Mouse (Mus musculus) left cerebral cortex, postnatal 14 days (tissue): ENCODE data around the gene Ctrc. TPM values are rescaled to one million over a fixed set of nuclear protein-coding genes. Genes with fewer than 3 reads are reported as not detected.
"Not testable (repeated sequence)": the region's sequence is repeated elsewhere in the genome, so short reads cannot be mapped to it uniquely, and the experiment has no call there.

Experiments
- DNase-seq, 2 experiments: peaks; one replicate each; pipeline ENCODE4 v3.0.0; 2021 to 2022; ENCODE audit warnings: low spot score in 2 of 2, mixed read lengths in 1 of 2
- intact Hi-C: fragments of 180-260 bp; cut with DNase I; formaldehyde crosslinking; loops from one replicate; pipeline ENCODE4 v1.15.1; 2025
- total RNA-seq, 2 experiments: library from RNA; stranded (reverse); gene quantifications; 2 replicates each; pipeline ENCODE4 v1.2.3; 2021

The Ctrc gene
- total RNA-seq, 2 experiments from 2014 or later: not detected

DNA sequence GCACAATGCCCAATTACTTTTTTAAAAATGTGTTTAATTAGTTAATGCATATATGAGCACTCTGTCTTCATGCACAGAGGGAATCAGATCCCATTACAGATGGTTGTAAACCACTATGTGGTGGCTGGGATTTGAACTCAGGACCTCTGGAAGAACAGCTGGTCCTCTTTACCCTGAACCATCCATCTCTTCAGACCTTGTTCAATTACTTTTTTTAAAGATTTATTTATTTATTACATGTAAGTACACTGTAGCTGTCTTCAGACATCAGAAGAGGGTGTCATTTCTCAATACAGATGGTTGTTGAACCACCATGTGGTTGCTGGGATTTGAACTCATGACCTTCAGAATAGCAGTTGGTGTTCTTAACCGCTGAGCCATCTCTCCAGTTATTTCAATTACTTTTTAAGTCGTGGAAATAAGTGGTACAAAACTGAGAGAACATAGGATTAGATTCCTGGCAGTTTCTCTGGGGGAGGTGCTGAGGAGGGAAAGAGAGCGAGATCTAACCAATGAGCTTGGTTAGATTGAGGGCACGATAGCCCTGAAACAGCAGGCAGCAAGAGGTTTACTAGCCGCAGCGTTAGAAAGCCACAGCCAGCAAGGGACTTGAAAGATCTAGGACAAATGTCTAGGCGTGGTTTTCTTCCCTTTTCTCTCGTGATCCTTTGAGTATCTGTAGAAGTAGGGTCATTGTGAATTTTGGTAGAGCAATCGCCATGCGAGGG lies 53.4 kb downstream of the Ctrc start:
- DNase-seq: peak in 1 of 2 experiments; percentile 58
- intact Hi-C loops: no loop called here

DNA sequence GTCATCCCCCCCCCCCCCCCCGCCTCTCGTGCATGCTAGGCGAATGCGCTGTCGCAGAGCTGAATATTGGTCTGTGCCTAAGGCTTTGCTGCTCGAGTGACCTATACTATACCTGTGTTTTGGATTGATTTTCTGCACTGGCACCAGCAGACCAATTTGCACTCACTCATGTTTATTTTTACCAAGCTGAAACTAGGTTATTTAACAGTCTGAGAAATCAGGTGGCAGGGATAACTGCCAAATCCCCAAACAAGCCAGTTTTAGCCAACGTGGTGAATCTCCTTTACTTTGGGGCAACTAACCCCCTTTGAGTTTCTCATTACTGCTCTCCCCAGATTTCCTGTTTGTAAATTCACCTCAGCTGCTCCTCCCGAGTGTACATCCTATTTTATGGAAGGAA lies 54.2 kb downstream of the Ctrc start:
- no peak for DNase-seq
- intact Hi-C loops: loop anchor here (2.0 kb wide), 1 partner anchor 69 kb away; the partner anchor contains the start of gene Ddi2

DNA sequence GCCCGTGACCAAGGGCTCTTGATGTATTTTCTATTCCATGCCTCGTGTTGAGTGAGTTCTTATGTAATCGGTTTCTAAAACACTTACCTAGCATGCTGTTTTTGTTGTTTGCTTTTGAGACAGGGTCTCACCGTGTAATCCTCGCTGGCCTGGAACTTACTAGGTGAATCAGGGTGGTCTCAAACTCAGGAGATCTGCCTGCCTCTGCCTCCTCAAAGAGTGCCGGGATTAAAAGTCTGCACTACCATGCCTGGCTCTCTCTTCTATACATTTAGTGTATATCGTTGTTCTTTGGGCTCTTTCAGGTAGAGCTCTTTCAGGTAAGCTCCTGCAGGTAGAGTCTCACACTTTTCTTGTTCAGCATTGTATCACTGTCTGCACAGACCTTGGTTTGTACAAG lies 54.7 kb downstream of the Ctrc start:
- DNase-seq: no peak
- intact Hi-C loops: loop anchor here (2.0 kb wide), 1 partner anchor 69 kb away; the partner anchor contains the start of gene Ddi2

DNA sequence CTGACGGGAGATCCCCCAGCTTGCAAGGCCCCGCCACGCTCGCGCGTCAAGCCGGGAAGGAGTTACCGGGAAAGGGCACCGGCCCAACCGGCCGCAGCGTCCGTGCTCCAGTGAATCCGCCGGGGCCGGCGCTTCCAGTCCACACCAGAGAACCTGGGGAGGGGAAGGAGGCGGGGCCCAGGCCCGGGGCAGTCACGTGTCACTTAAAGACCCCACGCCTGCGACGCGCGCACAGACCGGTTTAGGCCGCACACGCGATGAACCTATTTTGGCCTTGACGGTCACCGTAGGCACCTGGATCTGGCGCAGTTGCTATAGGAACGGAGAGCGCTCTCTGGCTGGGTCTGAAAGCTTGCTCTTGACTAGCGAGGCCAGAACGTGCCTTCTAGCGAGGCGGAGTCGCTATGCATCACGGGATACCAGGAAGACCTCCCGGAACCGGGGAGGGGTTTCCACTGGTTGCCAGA lies 55.6 kb downstream of the Ctrc start, which contains the start of gene Dnajc16:
Gene Dnajc16, minus strand, starts transcription at position 408 of the 467 bp plus-strand sequence.
- peak; percentile 98 to 99 for DNase-seq
- intact Hi-C loops: loop anchor here (2.0 kb wide), 1 partner anchor 68 kb away; the partner anchor contains the start of gene Ddi2

DNA sequence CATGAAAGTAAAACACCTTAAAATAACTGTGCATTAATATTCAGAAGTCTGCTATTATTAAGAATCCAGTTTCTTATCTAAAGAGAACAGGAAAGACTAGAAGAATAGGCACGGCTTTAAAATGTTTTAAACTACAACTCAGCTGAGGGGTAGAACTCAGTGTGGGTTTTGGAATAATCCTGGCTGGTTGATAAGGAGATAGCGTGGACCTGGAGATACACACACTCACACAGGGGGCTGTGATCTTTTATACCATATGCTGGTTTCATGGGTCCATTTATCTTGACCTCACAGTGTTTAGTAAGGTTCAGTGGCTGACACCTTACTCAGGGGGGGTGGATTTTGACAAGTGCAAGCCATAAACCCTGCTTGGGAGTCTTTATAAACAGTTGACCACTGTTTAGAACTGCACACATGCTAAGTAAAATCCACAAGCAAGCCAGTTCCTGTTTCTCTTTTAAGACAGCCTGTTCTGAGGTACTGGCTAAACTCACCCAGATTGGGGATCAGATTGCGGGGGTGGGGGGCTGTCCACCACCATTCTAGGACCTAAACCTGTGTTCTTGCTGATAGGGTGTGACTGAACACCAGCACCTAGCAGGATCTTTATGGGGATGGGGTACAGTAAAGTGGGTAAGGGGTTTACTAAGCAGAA lies 56.5 kb downstream of the Ctrc start:
- intact Hi-C loops: loop anchor here (2.0 kb wide), 1 partner anchor 67 kb away; the partner anchor contains the start of gene Ddi2
- DNase-seq: no peak

DNA sequence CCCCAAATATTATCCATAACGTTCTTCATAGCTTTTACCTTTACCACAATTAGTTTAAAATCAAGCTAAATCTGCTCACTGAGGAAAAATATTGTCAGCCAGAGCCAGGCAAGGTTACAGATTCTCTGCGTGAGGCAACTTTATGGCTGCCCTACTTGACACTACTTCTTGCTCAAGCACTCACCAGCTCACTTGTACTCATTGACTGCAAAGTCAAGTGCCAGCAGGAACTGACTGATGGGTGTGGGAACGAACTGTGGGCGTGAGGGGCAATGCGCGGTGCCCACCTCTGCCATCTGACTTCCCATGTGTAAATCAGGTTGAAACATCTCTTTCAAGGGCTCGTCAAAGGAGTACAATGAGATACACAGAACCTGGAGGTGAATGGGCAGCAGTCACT lies 58.7 kb downstream of the Ctrc start:
- intact Hi-C loops: no loop called here
- DNase-seq: no peak

DNA sequence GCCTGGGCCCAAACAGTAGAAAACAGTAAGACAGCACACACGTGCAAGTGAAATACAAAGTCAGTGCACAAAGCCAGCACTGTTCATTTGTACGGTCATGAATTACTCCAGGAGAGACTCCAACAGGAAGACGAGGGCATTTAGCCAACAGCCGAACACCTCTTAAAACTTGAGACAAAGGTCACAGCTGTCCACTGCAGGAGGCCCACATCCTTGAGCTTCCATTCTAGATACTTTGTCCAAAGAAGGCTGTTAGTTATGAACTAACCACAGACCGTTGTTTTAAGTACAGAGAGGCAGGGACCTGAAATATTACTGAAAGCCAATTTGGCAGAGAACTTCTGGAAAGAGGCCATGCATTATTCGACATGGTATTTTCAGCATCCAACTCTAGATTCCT lies 59.1 kb downstream of the Ctrc start:
- intact Hi-C loops: no loop called here
- no peak for DNase-seq

DNA sequence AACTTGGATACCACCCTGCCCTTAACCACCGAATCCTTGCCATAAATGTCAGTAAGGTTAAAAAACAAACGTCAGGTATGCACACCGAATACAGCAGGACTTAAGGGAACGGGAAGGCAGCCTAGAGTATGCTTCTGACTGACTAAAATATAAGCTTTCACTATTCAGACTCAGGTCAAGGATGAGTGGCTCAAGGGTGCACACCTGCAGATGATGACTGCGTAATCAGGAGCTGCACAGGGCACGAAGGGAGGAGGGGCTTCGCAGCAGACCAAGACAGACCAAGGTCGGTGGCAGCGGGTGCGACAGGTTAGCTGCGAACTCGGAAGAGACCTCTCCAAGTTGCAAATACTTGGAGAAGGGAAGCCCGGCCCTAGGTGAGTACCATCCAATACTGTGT lies 60.0 kb downstream of the Ctrc start:
- intact Hi-C loops: no loop called here
- no peak for DNase-seq

DNA sequence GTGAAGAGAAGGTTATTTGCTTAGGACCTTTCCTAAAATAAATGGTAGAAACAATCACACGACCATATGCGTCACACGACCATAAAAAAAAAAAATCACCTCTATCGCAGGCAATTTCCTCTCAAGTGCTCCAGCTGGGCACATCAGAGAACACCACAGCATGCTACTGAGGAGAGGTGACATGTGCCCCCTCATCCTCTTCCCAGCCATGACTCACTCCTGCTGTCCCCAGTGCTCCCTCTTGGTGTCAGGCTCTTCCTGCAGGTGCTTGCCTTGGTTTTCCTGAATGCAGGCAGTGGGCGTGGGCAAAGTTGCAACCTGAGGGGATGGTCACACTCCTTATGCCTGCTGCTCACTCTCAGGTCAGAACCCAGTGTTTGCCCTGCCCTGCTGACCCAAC lies 61.3 kb downstream of the Ctrc start:
- intact Hi-C loops: no loop called here
- DNase-seq: no peak

DNA sequence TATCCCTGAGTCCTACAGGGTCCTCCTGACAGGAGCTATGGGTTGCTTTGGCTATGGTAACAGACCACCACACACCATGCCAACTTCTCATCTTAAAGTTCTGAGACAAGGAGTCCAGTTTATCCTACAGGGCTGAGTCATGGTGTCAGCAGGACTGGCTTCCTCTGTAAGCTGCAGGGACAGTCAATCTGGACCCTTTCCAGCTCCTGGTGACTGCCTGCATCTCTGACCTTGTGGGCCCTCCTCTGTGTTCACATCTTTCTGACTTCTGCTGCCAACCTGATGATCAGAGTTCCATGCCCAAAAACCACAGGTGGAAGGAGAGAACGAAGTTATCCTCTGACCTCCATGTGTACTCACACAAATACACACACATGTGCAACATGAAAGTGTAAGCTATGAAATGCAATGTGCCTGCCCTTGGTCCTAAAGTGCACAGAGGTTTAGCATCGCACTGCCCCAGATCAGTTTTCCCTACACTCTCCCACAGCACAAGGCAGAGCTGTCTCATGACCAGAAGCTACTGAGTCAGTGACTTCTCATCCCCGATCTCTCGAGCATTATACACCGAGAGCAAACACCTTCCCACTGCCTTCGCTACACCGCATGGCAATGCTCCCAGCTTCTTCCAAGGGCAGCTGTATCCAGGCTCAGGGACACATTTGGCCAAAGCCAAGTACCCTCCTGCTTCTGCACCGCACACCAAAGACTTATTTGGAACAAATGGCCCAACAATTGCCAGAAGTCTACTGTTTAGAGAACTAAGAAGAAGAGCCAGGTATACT lies 64.8 kb downstream of the Ctrc start:
- no peak for DNase-seq
- intact Hi-C loops: no loop called here

DNA sequence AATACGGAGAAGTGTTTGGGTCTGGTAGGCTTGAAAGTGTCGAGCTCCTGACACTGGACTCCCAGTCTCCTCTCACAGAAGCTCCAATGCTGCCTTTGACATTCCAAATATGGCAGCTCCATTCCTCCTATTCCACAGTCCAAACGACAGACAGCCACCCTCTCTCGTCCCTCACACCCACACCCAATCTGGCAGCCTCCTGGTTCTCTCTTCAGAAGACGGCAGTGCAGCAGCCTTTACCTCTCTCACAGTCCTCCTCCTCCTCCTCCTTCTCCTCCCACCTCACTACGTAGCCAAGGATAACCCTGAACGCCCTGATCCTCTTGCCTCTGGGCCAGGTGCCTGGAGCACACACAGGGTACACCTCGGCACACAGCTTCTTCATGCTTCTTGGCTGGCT lies 66.3 kb downstream of the Ctrc start:
- DNase-seq: peak in 1 of 2 experiments; percentile 62
- intact Hi-C loops: no loop called here

DNA sequence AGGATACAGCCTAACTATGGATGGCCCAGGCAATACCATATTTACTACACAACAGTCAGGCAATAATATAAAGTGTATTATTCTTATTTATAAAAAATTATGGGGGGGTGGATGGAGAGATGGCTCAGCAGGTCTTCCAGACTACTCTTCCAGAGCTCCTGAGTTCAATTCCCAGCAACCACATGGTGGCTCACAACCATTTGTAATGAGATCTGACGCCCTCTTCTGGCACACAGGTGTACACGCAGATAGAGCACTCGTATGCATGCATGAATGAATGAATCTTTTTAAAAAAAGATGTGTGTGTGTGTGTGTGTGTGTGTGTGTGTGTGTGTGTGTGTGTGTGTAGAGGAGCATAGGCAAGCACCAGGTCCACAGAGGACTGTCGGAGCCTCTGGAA lies 73.1 kb downstream of the Ctrc start:
- DNase-seq, intact Hi-C loops: not testable (repeated sequence)

DNA sequence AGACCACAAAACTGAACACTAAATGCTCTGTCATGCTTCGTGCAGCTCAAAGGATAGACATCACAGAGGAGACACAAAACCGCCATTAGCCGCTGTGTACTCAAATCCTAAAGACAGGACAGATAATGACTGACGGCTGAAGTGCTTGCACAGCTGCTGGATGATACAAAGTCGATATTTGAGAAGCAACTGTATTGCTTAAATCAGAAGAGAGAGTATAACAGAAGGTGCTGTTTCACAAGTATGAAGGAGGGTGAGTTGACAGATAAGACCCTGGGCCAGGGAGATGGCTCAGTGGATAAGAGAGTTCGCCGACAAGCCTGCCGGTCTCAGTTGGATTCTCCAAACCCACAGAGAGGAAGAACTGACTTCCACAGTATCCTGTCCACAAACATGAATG lies 74.3 kb downstream of the Ctrc start:
- no peak for DNase-seq

DNA sequence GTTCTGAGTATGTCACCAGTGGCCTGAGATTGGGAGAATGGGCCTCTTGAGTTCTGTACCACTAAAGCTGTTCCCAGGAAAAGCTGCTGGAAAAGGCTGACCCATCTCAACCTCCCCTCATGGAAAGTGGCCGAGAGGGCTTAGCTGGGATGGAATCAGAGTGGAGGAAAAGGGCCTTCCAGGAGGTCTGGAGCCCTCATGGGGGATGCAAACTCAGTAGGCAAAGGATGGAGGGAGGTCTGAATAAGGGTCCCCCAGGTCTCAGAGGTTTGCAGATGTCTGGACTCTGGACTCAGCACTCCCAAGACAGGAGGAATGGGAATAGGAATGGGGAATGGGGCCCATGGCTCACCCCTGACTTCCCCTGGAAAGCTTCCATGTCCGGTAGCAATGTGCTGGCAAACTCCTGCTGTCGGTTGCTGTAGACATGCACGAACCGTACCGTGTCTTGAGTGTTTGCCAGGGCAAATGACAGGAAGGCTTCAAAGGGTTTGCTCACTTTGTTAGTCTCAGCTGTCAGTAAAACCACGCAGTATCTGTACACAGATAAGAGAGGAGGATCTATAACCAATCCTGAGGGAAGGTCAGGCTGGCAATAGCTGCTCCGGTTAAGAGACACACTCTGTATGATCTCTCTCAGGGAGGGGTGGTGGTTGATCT lies 76.5 kb downstream of the Ctrc start:
- intact Hi-C loops: loop anchor here (5.0 kb wide), 1 partner anchor 47 kb away; the partner anchor contains the start of gene Ddi2
- no peak for DNase-seq

More for the DNA sequence above, 74.3 kb downstream of the Ctrc start:
- intact Hi-C loops: no loop called here

DNA sequence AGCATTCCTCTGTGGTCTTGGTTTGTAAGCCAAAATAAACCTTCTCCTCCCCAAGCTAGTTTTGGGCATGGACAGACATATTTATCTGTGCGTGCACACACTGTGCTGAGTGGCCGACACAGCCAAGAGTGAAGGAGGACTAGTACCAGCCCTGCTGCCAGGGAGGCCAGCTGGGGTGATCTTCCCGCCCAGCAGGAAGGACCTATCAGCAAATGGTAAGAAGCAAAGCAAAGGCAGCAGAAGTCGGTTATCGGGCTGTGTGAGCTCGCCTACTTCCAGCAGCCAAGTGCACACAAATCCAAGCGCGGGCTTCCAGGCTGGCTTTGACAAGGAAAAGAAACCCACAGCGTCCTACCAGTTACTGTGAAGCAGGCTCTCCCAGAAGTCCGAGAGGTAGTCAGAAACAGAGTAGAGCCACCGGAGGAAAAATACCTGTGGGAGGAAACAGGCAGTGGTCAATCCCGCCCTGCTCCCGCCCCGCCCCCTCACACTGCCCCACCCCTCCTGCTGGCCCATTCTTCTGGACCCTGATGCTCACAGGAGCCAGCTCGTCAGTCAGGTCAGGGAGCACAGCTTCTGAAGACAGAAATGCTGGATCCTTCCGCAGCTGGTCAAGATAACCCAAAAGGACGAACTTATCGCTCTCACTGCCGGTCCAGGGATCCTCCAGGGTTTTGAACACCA lies 78.7 kb downstream of the Ctrc start:
- intact Hi-C loops: loop anchor here (5.0 kb wide), 1 partner anchor 45 kb away; the partner anchor contains the start of gene Ddi2
- DNase-seq: no peak

DNA sequence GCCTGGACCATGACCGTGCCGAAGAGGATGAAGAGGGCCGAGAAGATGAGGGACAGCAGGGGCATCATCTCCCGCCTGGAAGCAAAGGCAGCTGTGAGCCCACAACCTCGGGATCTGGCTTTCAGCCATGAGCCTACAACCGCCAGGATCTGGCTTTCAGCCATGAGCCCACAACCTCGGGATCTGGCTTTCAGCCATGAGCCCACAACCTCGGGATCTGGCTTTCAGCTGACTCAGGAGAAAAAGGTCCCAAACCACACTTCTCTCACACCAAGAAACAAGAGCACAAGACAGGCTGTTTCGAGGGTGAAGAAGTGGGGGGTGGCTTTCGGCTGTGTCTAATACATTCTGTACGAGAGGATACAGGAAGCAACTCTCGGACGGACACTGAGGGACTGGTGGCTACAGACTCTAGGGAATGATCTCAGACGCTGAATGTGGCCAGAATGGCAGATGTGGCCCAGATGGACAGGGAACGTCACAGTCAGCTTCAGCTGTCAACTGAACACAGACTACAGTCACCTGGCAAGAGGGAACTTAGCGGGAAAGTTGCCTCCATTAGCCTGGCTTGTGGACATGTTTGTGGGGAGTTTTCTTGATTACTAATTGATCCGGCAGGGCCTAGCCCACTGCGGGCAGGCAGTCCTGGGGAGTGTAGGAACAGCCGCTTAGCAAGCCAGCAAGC lies 79.3 kb downstream of the Ctrc start:
- no peak for DNase-seq
- intact Hi-C loops: loop anchor here (5.0 kb wide), 1 partner anchor 45 kb away; the partner anchor contains the start of gene Ddi2

DNA sequence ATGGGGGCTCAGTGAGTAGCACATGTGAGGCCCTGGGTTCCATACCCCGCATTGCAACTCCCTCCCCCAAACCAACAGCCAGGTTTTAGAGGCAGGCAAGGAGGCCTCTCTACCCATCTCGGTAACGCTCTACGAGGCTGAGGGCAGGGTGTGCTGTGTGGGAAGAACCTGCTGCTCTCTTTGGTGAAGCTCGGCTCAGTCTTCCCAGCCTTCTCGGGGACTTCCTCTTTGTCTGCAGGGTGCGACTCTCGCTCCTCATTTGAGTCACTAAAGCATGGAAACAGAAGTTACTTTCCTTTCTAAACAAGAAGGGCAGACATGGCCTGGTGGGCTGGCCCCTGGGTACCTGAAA lies 79.9 kb downstream of the Ctrc start:
- DNase-seq: no peak
- intact Hi-C loops: loop anchor here (5.0 kb wide), 1 partner anchor 44 kb away; the partner anchor contains the start of gene Ddi2

DNA sequence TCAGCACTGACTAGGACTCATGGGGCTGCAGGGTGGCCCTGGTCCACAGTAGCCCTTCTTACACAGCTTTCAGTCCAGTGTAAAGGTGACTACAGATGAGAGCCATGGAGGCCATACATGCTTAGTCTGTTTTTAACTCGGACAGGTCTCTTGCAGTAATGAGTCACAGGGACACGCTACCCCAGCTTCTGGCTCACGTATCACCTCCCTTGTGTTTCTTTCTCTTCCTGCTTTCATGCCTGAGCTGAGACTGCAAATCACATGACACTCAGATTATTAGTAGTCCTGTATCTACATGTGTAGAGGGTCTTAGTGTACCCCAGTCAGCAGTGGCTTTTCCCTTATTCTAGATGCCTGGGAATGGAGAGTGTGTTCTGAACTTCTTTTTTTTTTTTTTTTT lies 81.2 kb downstream of the Ctrc start:
- DNase-seq: no peak
- intact Hi-C loops: loop anchor here (5.0 kb wide), 1 partner anchor 43 kb away; the partner anchor contains the start of gene Ddi2
